Mouse (Mus musculus) splenic B cell, adult 2 months (primary cell): ENCODE measurements around the gene Dlgap5.
A peak's percentile ranks its signal among the peaks of the same experiment; 100 is the strongest.

Experiments used
- DNase-seq: peaks from one replicate; pipeline ENCODE4 v3.0.0-alpha.2; 2011; ENCODE audit warnings: low read depth, low spot score
- H3K27me3 ChIP-seq: 2 replicates; pipeline ENCODE4 v1.6.1; 2012; ENCODE audit warnings: mild to moderate bottlenecking, low read length, moderate library complexity, mixed read lengths; ENCODE audit not compliant: control insufficient read depth, poor library complexity, insufficient read depth, severe bottlenecking
- H3K36me3 ChIP-seq: 2 replicates; pipeline ENCODE4 v1.6.1; 2012; ENCODE audit warnings: mild to moderate bottlenecking, low read length, moderate library complexity, mixed read lengths; ENCODE audit not compliant: control insufficient read depth, poor library complexity, insufficient read depth, severe bottlenecking

The Dlgap5 gene

GRCm38 (mm10) chr14:47419723-47420276 is 1.6 kb upstream of the Dlgap5 start:
- DNase-seq, result no peak
- H3K36me3 ChIP-seq, result 0 out of 2 replicates have a peak, but pooled peaks cover 1% of the 10 kb centered on the region
- no peaks in the 10 kb centered on the region for H3K27me3 ChIP-seq

GRCm38 (mm10) chr14:47419034-47419625 is 923 bp upstream of the Dlgap5 start:
- no peak for DNase-seq
- H3K27me3 ChIP-seq, result no peaks in the 10 kb centered on the region
- 0 out of 2 replicates have a peak, but pooled peaks cover 1% of the 10 kb centered on the region for H3K36me3 ChIP-seq

GRCm38 (mm10) chr14:47418666-47418991 is 422 bp upstream of the Dlgap5 start:
- Histone ChIP-seq H3K27me3 (no peaks in the 10 kb centered on the region), H3K36me3 (0 out of 2 replicates have a peak, but pooled peaks cover 1% of the 10 kb centered on the region)
- no peak for DNase-seq

GRCm38 (mm10) chr14:47417346-47417745 is 861 bp downstream of the Dlgap5 start:
- Histone ChIP-seq H3K27me3 (no peaks in the 10 kb centered on the region), H3K36me3 (0 out of 2 replicates have a peak, but pooled peaks cover 1% of the 10 kb centered on the region)
- no peak for DNase-seq

GRCm38 (mm10) chr14:47406000-47406399 is 12.2 kb downstream of the Dlgap5 start:
- no peaks in the 10 kb centered on the region for H3K36me3 ChIP-seq
- no peak for DNase-seq
- no peaks in the 10 kb centered on the region for H3K27me3 ChIP-seq

- H3K36me3 ChIP-seq, result no peaks in the 10 kb centered on the region
- no peak for DNase-seq
- no peaks in the 10 kb centered on the region for H3K27me3 ChIP-seq
Measured at GRCm38 (mm10) chr14:47402735-47403134, 15.5 kb downstream of the Dlgap5 start.

- Histone ChIP-seq H3K27me3 (no peaks in the 10 kb centered on the region), H3K36me3 (no peaks in the 10 kb centered on the region)
- peak; percentile 69 for DNase-seq
Measured at GRCm38 (mm10) chr14:47396165-47396652, 22.0 kb downstream of the Dlgap5 start.

- H3K36me3 ChIP-seq, result no peaks in the 10 kb centered on the region
- DNase-seq, result no peak
- no peaks in the 10 kb centered on the region for H3K27me3 ChIP-seq
Measured at GRCm38 (mm10) chr14:47395462-47396026, 22.7 kb downstream of the Dlgap5 start.

- Histone ChIP-seq H3K36me3 (no peaks in the 10 kb centered on the region), H3K27me3 (no peaks in the 10 kb centered on the region)
- DNase-seq, result no peak
Measured at GRCm38 (mm10) chr14:47395007-47395406, 23.2 kb downstream of the Dlgap5 start.

- Histone ChIP-seq H3K27me3 (no peaks in the 10 kb centered on the region), H3K36me3 (no peaks in the 10 kb centered on the region; the same call in 1 of the 2 replicates)
- no peak for DNase-seq
Measured at GRCm38 (mm10) chr14:47393354-47394094, 24.7 kb downstream of the Dlgap5 start.

GRCm38 (mm10) chr14:47386125-47386524 is 32.1 kb downstream of the Dlgap5 start:
- Histone ChIP-seq H3K27me3 (no peaks in the 10 kb centered on the region), H3K36me3 (no peaks in the 10 kb centered on the region; the same call in 1 of the 2 replicates)
- no peak for DNase-seq

GRCm38 (mm10) chr14:47384653-47385052 is 33.6 kb downstream of the Dlgap5 start:
- no peaks in the 10 kb centered on the region for H3K27me3 ChIP-seq
- no peak for DNase-seq
- no peaks in the 10 kb centered on the region; the same call in 1 of the 2 replicates for H3K36me3 ChIP-seq

- no peak for DNase-seq
- H3K27me3 ChIP-seq, result no peaks in the 10 kb centered on the region
- no peaks in the 10 kb centered on the region for H3K36me3 ChIP-seq
Measured at GRCm38 (mm10) chr14:47383911-47384310, 34.3 kb downstream of the Dlgap5 start.

GRCm38 (mm10) chr14:47378336-47378735 is 39.9 kb downstream of the Dlgap5 start:
- no peak for DNase-seq
- Histone ChIP-seq H3K27me3 (no peaks in the 10 kb centered on the region), H3K36me3 (no peaks in the 10 kb centered on the region; the same call in 1 of the 2 replicates)

GRCm38 (mm10) chr14:47376526-47376925 is 41.7 kb downstream of the Dlgap5 start:
- no peaks in the 10 kb centered on the region for H3K27me3 ChIP-seq
- no peaks in the 10 kb centered on the region; the same call in 1 of the 2 replicates for H3K36me3 ChIP-seq
- DNase-seq, result no peak
